Mouse (Mus musculus) brain, embryonic 14.5 days (tissue): ENCODE measurements around the gene Lims1.
A peak's percentile ranks its signal among the peaks of the same experiment; 100 is the strongest.

ENCODE experiments used
- CTCF ChIP-seq: fragments of 200-500 bp; IDR thresholded peaks from 2 replicates; pipeline ENCODE4 v1.5.1; 2012; ENCODE audit warnings: inconsistent platforms, mild to moderate bottlenecking, moderate library complexity, borderline replicate concordance; ENCODE audit not compliant: insufficient read depth, insufficient read length; ENCODE audit errors: extremely low read depth
- POLR2A ChIP-seq: fragments of 200-500 bp; IDR thresholded peaks from 2 replicates; pipeline ENCODE4 v1.6.1; 2012; ENCODE audit warnings: mild to moderate bottlenecking, inconsistent platforms, borderline replicate concordance; ENCODE audit not compliant: poor library complexity, insufficient read depth, insufficient read length, severe bottlenecking; ENCODE audit errors: extremely low read depth

- TF ChIP-seq CTCF (peak; percentile 1; the same call in 1 of the 2 replicates), POLR2A (no peak)
These were observed 82.7 kb downstream of the Lims1 start for GRCm38 (mm10) chr10:58405949-58406305.
